Mouse (Mus musculus): ENCODE measurements around the gene Hfe.

- TF ChIP-seq CTCF (IDR thresholded peaks at IDR 0.05; ENCODE audit: borderline replicate concordance, extremely low read depth, insufficient read depth, insufficient read length) (no peak), POLR2A (IDR thresholded peaks at IDR 0.05; ENCODE audit: borderline replicate concordance, extremely low read depth, insufficient read depth, insufficient read length, poor library complexity, severe bottlenecking) (no peak)
These were observed 19.1 kb upstream of the Hfe start for GRCm38 (mm10) chr13:23729706-23730105.
